Mouse (Mus musculus) embryonic facial prominence, embryonic 15.5 days (tissue): ENCODE data around the gene Ddx60. TPM values are rescaled to one million over a fixed set of nuclear protein-coding genes. Genes with fewer than 3 reads are reported as not detected.

Experiments used
- polyA plus RNA-seq: library from polyadenylated mRNA; unstranded; fragments of >200 nt; fragmentation: Nextera tagmentation; extraction: Ambion mirVana; gene quantifications from 2 replicates; pipeline ENCODE4 v1.2.1, GENCODE M21; 2015

Gene Ddx60
- polyA plus RNA-seq, 1 experiment from 2014 or later, result 1.6 TPM

Other genes starting within 250 kb of the Ddx60 start
- gene Palld, start 25.4 kb upstream of the Ddx60 start, polyA plus RNA-seq, result 135 and 141 TPM in 2 replicates
- gene Anxa10, start 195.1 kb downstream of the Ddx60 start, polyA plus RNA-seq, result not detected in 2 replicates